Mouse (Mus musculus): ENCODE results near the gene Tmem156.

- TF ChIP-seq CTCF (IDR thresholded peaks at IDR 0.05; ENCODE audit: low read depth, low read length) (no peak), POLR2A (IDR thresholded peaks at IDR 0.05; ENCODE audit: insufficient read depth, low read length) (no peak), EP300 (IDR thresholded peaks at IDR 0.05; ENCODE audit: insufficient read depth, low read depth, low read length) (no peak)
Measured at GRCm38 (mm10) chr5:65049880-65050279, 42.1 kb downstream of the Tmem156 start.

All from ES-Bruce4 (cell line).